Mouse (Mus musculus): ENCODE data around the gene Map2. TPM values are rescaled to one million over a fixed set of nuclear protein-coding genes. Genes with fewer than 3 reads are reported as not detected.

The Map2 gene
- polyA plus RNA-seq, 1 experiment from 2014 or later, result 357 TPM

- Histone ChIP-seq H3K4me1 (0 out of 2 replicates have a peak, but pooled peaks cover 4% of the 10 kb centered on the region), H3K9me3 (no peaks in the 10 kb centered on the region), H3K4me3 (no peak overlapping the region), H3K27me3 (no peaks in the 10 kb centered on the region), H3K4me2 (replicated peaks) (no peak overlapping the region), H3K36me3 (peaks cover 24% of the 10 kb centered on the region), H3K9ac (replicated peaks) (no peak overlapping the region), H3K27ac (replicated peaks) (no peak overlapping the region)
- no peak for ATAC-seq (ENCODE audit: low FRiP score, low read depth)
- WGBS, result 98% methylated on average over 2 of the region's 2 CpGs
Observed at GRCm38 (mm10) chr1:66364386-66364785, 189.3 kb downstream of the Map2 start.

GRCm38 (mm10) chr1:66365600-66365999, 190.5 kb downstream of the Map2 start:
- H3K4me3 ChIP-seq, result no peak overlapping the region
- no peak for ATAC-seq (ENCODE audit: low FRiP score, low read depth)
- 0 out of 2 replicates have a peak, but pooled peaks cover 4% of the 10 kb centered on the region for H3K4me1 ChIP-seq
- H3K4me2 ChIP-seq (replicated peaks), result no peak overlapping the region
- H3K9ac ChIP-seq (replicated peaks), result no peak overlapping the region
- H3K27me3 ChIP-seq, result no peaks in the 10 kb centered on the region
- H3K36me3 ChIP-seq, result peaks cover 24% of the 10 kb centered on the region
- 75% methylated on average over 4 of the region's 4 CpGs for WGBS
- no peaks in the 10 kb centered on the region for H3K9me3 ChIP-seq
- no peak overlapping the region for H3K27ac ChIP-seq (replicated peaks)

GRCm38 (mm10) chr1:66369486-66369885, 194.4 kb downstream of the Map2 start:
- Histone ChIP-seq H3K9me3 (no peaks in the 10 kb centered on the region), H3K4me2 (replicated peaks) (no peak overlapping the region), H3K27me3 (no peaks in the 10 kb centered on the region), H3K4me3 (no peak overlapping the region), H3K9ac (replicated peaks) (no peak overlapping the region), H3K36me3 (peaks cover 8% of the 10 kb centered on the region), H3K27ac (replicated peaks) (no peak overlapping the region), H3K4me1 (no peaks in the 10 kb centered on the region)
- 84% methylated on average over 7 of the region's 7 CpGs for WGBS
- ATAC-seq (ENCODE audit: low FRiP score, low read depth), result no peak

GRCm38 (mm10) chr1:66371371-66371770, 196.3 kb downstream of the Map2 start:
- H3K27ac ChIP-seq (replicated peaks), result no peak overlapping the region
- no peak overlapping the region for H3K4me3 ChIP-seq
- no peak for ATAC-seq (ENCODE audit: low FRiP score, low read depth)
- H3K27me3 ChIP-seq, result no peaks in the 10 kb centered on the region
- peaks cover 6% of the 10 kb centered on the region for H3K36me3 ChIP-seq
- WGBS, result 84% methylated on average over 2 of the region's 2 CpGs
- H3K4me2 ChIP-seq (replicated peaks), result no peak overlapping the region
- no peak overlapping the region for H3K9ac ChIP-seq (replicated peaks)
- H3K9me3 ChIP-seq, result no peaks in the 10 kb centered on the region
- no peaks in the 10 kb centered on the region for H3K4me1 ChIP-seq

- Histone ChIP-seq H3K4me2 (replicated peaks) (peak overlapping the region; percentile 56), H3K9ac (replicated peaks) (peak overlapping the region; percentile 41; the same call in 1 of the 2 replicates), H3K27ac (replicated peaks) (peak overlapping the region; percentile 87), H3K36me3 (peaks cover 4% of the 10 kb centered on the region), H3K4me3 (peak overlapping the region; percentile 41), H3K4me1 (peaks cover 31% of the 10 kb centered on the region), H3K27me3 (no peaks in the 10 kb centered on the region), H3K9me3 (no peaks in the 10 kb centered on the region)
- peak; percentile 14; the same call in 1 of the 2 replicates for ATAC-seq (ENCODE audit: low FRiP score, low read depth)
- WGBS, result 65% methylated on average over 4 of the region's 4 CpGs
Observed at GRCm38 (mm10) chr1:66386321-66386720, 211.2 kb downstream of the Map2 start.

- peak overlapping the region; percentile 56 for H3K4me2 ChIP-seq (replicated peaks)
- H3K9ac ChIP-seq (replicated peaks), result peak overlapping the region; percentile 52
- H3K27ac ChIP-seq (replicated peaks), result peak overlapping the region; percentile 87
- H3K36me3 ChIP-seq, result no peaks in the 10 kb centered on the region
- ATAC-seq (ENCODE audit: low FRiP score, low read depth), result peak; percentile 96
- H3K4me1 ChIP-seq, result peaks cover 31% of the 10 kb centered on the region
- 20% methylated on average over 10 of the region's 10 CpGs for WGBS
- peak overlapping the region; percentile 41 for H3K4me3 ChIP-seq
- no peaks in the 10 kb centered on the region for H3K27me3 ChIP-seq
- no peaks in the 10 kb centered on the region for H3K9me3 ChIP-seq
Observed at GRCm38 (mm10) chr1:66386751-66387452, 211.8 kb downstream of the Map2 start.

GRCm38 (mm10) chr1:66388561-66388960, 213.5 kb downstream of the Map2 start:
- Histone ChIP-seq H3K9ac (replicated peaks) (no peak overlapping the region; the same call in 1 of the 2 replicates), H3K4me2 (replicated peaks) (peak overlapping the region; percentile 44), H3K27ac (replicated peaks) (peak overlapping the region; percentile 81), H3K9me3 (no peaks in the 10 kb centered on the region), H3K36me3 (no peaks in the 10 kb centered on the region), H3K4me1 (peaks cover 31% of the 10 kb centered on the region), H3K4me3 (peak overlapping the region; percentile 22), H3K27me3 (no peaks in the 10 kb centered on the region)
- 24% methylated on average over 8 of the region's 8 CpGs for WGBS
- ATAC-seq (ENCODE audit: low FRiP score, low read depth), result peak; percentile 57

GRCm38 (mm10) chr1:66394944-66395637, 220.0 kb downstream of the Map2 start:
- no peak overlapping the region for H3K4me3 ChIP-seq
- no peak overlapping the region for H3K9ac ChIP-seq (replicated peaks)
- peaks cover 7% of the 10 kb centered on the region for H3K36me3 ChIP-seq
- no peak for ATAC-seq (ENCODE audit: low FRiP score, low read depth)
- no peaks in the 10 kb centered on the region for H3K27me3 ChIP-seq
- no peaks in the 10 kb centered on the region for H3K9me3 ChIP-seq
- WGBS, result 45% methylated on average over 8 of the region's 8 CpGs
- no peak overlapping the region for H3K27ac ChIP-seq (replicated peaks)
- H3K4me1 ChIP-seq, result peaks cover 21% of the 10 kb centered on the region
- no peak overlapping the region for H3K4me2 ChIP-seq (replicated peaks)

- WGBS, result 59% methylated on average over 2 of the region's 2 CpGs
- 0 out of 2 replicates have a peak, but pooled peaks have one; percentile 38 for ATAC-seq (ENCODE audit: low FRiP score, low read depth)
- H3K27me3 ChIP-seq, result no peaks in the 10 kb centered on the region
- H3K4me2 ChIP-seq (replicated peaks), result no peak overlapping the region
- peaks cover 7% of the 10 kb centered on the region for H3K36me3 ChIP-seq
- no peak overlapping the region for H3K9ac ChIP-seq (replicated peaks)
- peaks cover 21% of the 10 kb centered on the region for H3K4me1 ChIP-seq
- no peak overlapping the region for H3K4me3 ChIP-seq
- no peaks in the 10 kb centered on the region for H3K9me3 ChIP-seq
- H3K27ac ChIP-seq (replicated peaks), result 0 out of 2 replicates have a peak overlapping the region, but pooled peaks have one; percentile 15
Observed at GRCm38 (mm10) chr1:66395826-66396225, 220.8 kb downstream of the Map2 start.

- peak; percentile 65 for ATAC-seq (ENCODE audit: low FRiP score, low read depth)
- H3K36me3 ChIP-seq, result peaks cover 27% of the 10 kb centered on the region
- peaks cover 11% of the 10 kb centered on the region for H3K4me1 ChIP-seq
- no peaks in the 10 kb centered on the region for H3K9me3 ChIP-seq
- H3K4me2 ChIP-seq (replicated peaks), result no peak overlapping the region
- H3K9ac ChIP-seq (replicated peaks), result no peak overlapping the region
- H3K4me3 ChIP-seq, result no peak overlapping the region
- H3K27me3 ChIP-seq, result no peaks in the 10 kb centered on the region
- no peak overlapping the region for H3K27ac ChIP-seq (replicated peaks)
- WGBS, result 25% methylated on average over 9 of the region's 9 CpGs
Observed at GRCm38 (mm10) chr1:66401902-66402301, 226.8 kb downstream of the Map2 start.

- WGBS, result 56% methylated on average over 13 of the region's 13 CpGs
- H3K9me3 ChIP-seq, result no peaks in the 10 kb centered on the region
- no peak overlapping the region for H3K4me3 ChIP-seq
- peak; percentile 58 for ATAC-seq (ENCODE audit: low FRiP score, low read depth)
- peaks cover 47% of the 10 kb centered on the region for H3K36me3 ChIP-seq
- no peak overlapping the region for H3K4me2 ChIP-seq (replicated peaks)
- no peak overlapping the region for H3K9ac ChIP-seq (replicated peaks)
- H3K27me3 ChIP-seq, result no peaks in the 10 kb centered on the region
- no peak overlapping the region for H3K27ac ChIP-seq (replicated peaks)
- 0 out of 2 replicates have a peak, but pooled peaks cover 2% of the 10 kb centered on the region for H3K4me1 ChIP-seq
Observed at GRCm38 (mm10) chr1:66407270-66407967, 232.3 kb downstream of the Map2 start.

- Histone ChIP-seq H3K9ac (replicated peaks) (no peak overlapping the region), H3K27ac (replicated peaks) (no peak overlapping the region), H3K4me3 (no peak overlapping the region), H3K27me3 (no peaks in the 10 kb centered on the region), H3K4me2 (replicated peaks) (no peak overlapping the region), H3K4me1 (no peaks in the 10 kb centered on the region), H3K9me3 (no peaks in the 10 kb centered on the region), H3K36me3 (peaks cover 47% of the 10 kb centered on the region)
- ATAC-seq (ENCODE audit: low FRiP score, low read depth), result no peak
Observed at GRCm38 (mm10) chr1:66418360-66418759, 243.3 kb downstream of the Map2 start.
